In the genomic region with DNA sequence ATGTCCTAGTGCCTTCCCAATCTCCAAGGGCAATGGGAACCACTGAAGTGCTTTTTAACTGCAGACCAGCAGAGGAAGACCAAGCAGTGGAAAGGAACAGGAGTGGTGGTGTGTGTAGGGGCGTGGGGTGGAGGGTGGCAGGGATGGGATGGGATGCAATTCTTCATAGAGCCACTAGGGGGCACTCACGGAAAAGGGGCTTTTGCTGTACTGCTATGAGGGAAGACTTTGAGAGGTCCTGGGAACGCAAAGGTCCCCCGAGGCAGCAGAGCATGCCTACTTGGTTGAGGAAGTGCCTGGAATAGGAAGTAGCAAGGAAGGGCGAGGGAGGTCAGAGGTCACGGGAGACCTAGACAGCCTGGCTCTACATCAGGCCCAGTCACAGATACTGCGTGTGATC, we compare ENCODE assay signal across 10 mouse cellular contexts.
DNase-seq lines count a peak whose midpoint lies in the region; ATAC-seq and TF ChIP-seq lines count a peak whose summit lies in the region.
"Had no signal": no experiment of that assay in that cellular context is flagged by ENCODE, and none has a peak within 500 bp of the region (broad histone marks: within the 10 kb centered on the region; RNA-seq: fewer than 3 reads in every experiment).

No protein-coding gene starts in this region.

- H3K4me2 ChIP-seq in intestine, postnatal 0 days (replicated peaks; ENCODE audit: low read depth): no peak overlapping the region
- H3K4me2 ChIP-seq in intestine, embryonic 15.5 days (replicated peaks): no peak overlapping the region

- no peak for ATAC-seq in intestine, postnatal 0 days
- ATAC-seq in intestine, embryonic 15.5 days: no peak

- H3K27ac ChIP-seq in intestine, postnatal 0 days (ENCODE audit: low read depth, low read length): no peak overlapping the region
- no peak overlapping the region for H3K27ac ChIP-seq in intestine, embryonic 15.5 days
- no peak overlapping the region for H3K27ac ChIP-seq in ES-E14 (ENCODE audit: insufficient read depth, low read depth, low read length, poor library complexity, severe bottlenecking)
- H3K27ac ChIP-seq: embryonic facial prominence, embryonic 10.5 days had no signal

- TF ChIP-seq CTCF in intestine, postnatal 0 days (IDR thresholded peaks at IDR 0.05; ENCODE audit: low read depth): peak; percentile 82

- intact Hi-C loops in gastrocnemius, postnatal 14 days (cut with DNase I; ENCODE audit: low total_unique reads): loop anchor here (10.0 kb wide), 1 partner anchor 111 kb away; a partner anchor contains a TSS

- peaks cover 10% of the 10 kb centered on the region; the same call in 1 of the 2 replicates for H3K27me3 ChIP-seq in intestine, postnatal 0 days (replicated peaks; ENCODE audit: control insufficient read depth, insufficient read depth, low read length)
- H3K27me3 ChIP-seq in intestine, embryonic 15.5 days (replicated peaks): no peaks in the 10 kb centered on the region; the same call in 1 of the 2 replicates

- H3K9me3 ChIP-seq in intestine, postnatal 0 days (ENCODE audit: control insufficient read depth): no peaks in the 10 kb centered on the region
- no peaks in the 10 kb centered on the region for H3K9me3 ChIP-seq in intestine, embryonic 15.5 days
- H3K9me3 ChIP-seq in ES-E14 (ENCODE audit: control insufficient read depth, insufficient read depth, low read depth, low read length): no peaks in the 10 kb centered on the region
- H3K9me3 ChIP-seq: embryonic facial prominence, embryonic 10.5 days had no signal

- 0 out of 2 replicates have a peak, but pooled peaks cover 2% of the 10 kb centered on the region for H3K4me1 ChIP-seq in intestine, postnatal 0 days (replicated peaks; ENCODE audit: control insufficient read depth, insufficient read depth, low read length)
- H3K4me1 ChIP-seq in intestine, embryonic 15.5 days (replicated peaks): peaks cover 12% of the 10 kb centered on the region
- H3K4me1 ChIP-seq in ES-E14 (ENCODE audit: control insufficient read depth in 2 of 2, insufficient read depth in 2 of 2, low read length in 2 of 2, poor library complexity in 1 of 2): peaks cover 0 to under 1% of the 10 kb centered on the region in 2 experiments; a peak in 1 of 4 replicates

- peak; percentile 42 for DNase-seq in 416B (ENCODE audit: low read depth)
- DNase-seq in ES-E14 (ENCODE audit: low read depth, low spot score): peak; percentile 53
- peak; percentile 52 for DNase-seq in induced T-regulatory cell, adult 2 months (ENCODE audit: low read depth)
- DNase-seq in natural killer cell, adult 2 months (ENCODE audit: low spot score in 2 of 2): no peak
- no peak for DNase-seq in Muller cell, postnatal 12 days (ENCODE audit: inconsistent ontology term)
- DNase-seq in gastrocnemius, postnatal 14 days: no peak
- DNase-seq: gastrocnemius, postnatal 36 days had no signal

- H3K9ac ChIP-seq in intestine, postnatal 0 days (ENCODE audit: low read depth, low read length): no peak overlapping the region
- H3K9ac ChIP-seq in intestine, embryonic 15.5 days: no peak overlapping the region
- no peak overlapping the region for H3K9ac ChIP-seq in ES-E14 (ENCODE audit: insufficient read depth, low read depth, low read length, poor library complexity, severe bottlenecking)

- in situ Hi-C loops in ES-E14 (cut with MboI; ENCODE audit: low sequenced_read_pairs in 2 of 2, unreplicated experiment in 2 of 2): loop anchor here in 1 of 2 experiments (10.0 kb wide), 1 partner anchor 111 kb away; a partner anchor contains a TSS

- H3K36me3 ChIP-seq in intestine, postnatal 0 days (ENCODE audit: control insufficient read depth, insufficient read depth): no peaks in the 10 kb centered on the region
- no peaks in the 10 kb centered on the region for H3K36me3 ChIP-seq in intestine, embryonic 15.5 days
- no peaks in the 10 kb centered on the region for H3K36me3 ChIP-seq in ES-E14 (ENCODE audit: control insufficient read depth, insufficient read depth, low read length, poor library complexity, severe bottlenecking)
- H3K36me3 ChIP-seq: embryonic facial prominence, embryonic 10.5 days had no signal

- no peak overlapping the region for H3K4me3 ChIP-seq in intestine, postnatal 0 days (ENCODE audit: low read depth, low read length)
- H3K4me3 ChIP-seq in intestine, embryonic 15.5 days (replicated peaks): no peak overlapping the region
- no peak overlapping the region for H3K4me3 ChIP-seq in ES-E14 (ENCODE audit: insufficient read depth in 1 of 2, low read depth in 1 of 2, low read length in 2 of 2, poor library complexity in 1 of 2, severe bottlenecking in 1 of 2)
- H3K4me3 ChIP-seq: embryonic facial prominence, embryonic 10.5 days had no signal

- WGBS in intestine, postnatal 0 days: 59% methylated on average over 7 of the region's 7 CpGs
- WGBS in intestine, embryonic 15.5 days: 66% methylated on average over 7 of the region's 7 CpGs

TF ChIP-seq in ES-E14, 5 proteins besides CTCF, POLR2A, EP300 and RAD21:
- TF ChIP-seq MAFK (IDR thresholded peaks at IDR 0.05; ENCODE audit: insufficient read depth, low read depth, low read length): no peak
- no peak for TF ChIP-seq ZC3H11A (IDR thresholded peaks at IDR 0.05; ENCODE audit: borderline replicate concordance, low read depth, low read length)
- TF ChIP-seq CHD2 (IDR thresholded peaks at IDR 0.05; ENCODE audit: low read depth, low read length): no peak
- TF ChIP-seq ZNF384 (IDR thresholded peaks at IDR 0.05; ENCODE audit: low read depth, low read length): no peak
- TF ChIP-seq HCFC1 (IDR thresholded peaks at IDR 0.05; ENCODE audit: borderline replicate concordance, insufficient read depth, low read length): no peak

Comparison
In these comparisons a context has a peak if more than half of its experiments do, and no peak if none do; other contexts are left out.
1. DNase-seq: peak in 416B (single experiment), ES-E14 (single experiment) and induced T-regulatory cell, adult 2 months (single experiment); none in natural killer cell, adult 2 months (0 of 2), Muller cell, postnatal 12 days (single experiment) and gastrocnemius, postnatal 14 days (single experiment).